Mouse (Mus musculus) left cerebral cortex, postnatal 36 days (tissue): ENCODE data around the gene Pced1a. TPM values are rescaled to one million over a fixed set of nuclear protein-coding genes. Genes with fewer than 3 reads are reported as not detected.

Experiments used
- DNase-seq, 2 experiments: peaks; one replicate each; pipeline ENCODE4 v3.0.0; 2021 to 2022; ENCODE audit warnings: low spot score in 2 of 2, mixed read lengths in 1 of 2
- intact Hi-C: fragments of 180-260 bp; cut with DNase I; formaldehyde crosslinking; loops from one replicate; pipeline ENCODE4 v1.15.1; 2025
- total RNA-seq, 2 experiments: library from RNA; stranded (reverse); gene quantifications; 2 replicates each; pipeline ENCODE4 v1.2.3; 2021

The Pced1a gene
- total RNA-seq, 2 experiments from 2014 or later = 26.0 to 28.8 TPM

DNA sequence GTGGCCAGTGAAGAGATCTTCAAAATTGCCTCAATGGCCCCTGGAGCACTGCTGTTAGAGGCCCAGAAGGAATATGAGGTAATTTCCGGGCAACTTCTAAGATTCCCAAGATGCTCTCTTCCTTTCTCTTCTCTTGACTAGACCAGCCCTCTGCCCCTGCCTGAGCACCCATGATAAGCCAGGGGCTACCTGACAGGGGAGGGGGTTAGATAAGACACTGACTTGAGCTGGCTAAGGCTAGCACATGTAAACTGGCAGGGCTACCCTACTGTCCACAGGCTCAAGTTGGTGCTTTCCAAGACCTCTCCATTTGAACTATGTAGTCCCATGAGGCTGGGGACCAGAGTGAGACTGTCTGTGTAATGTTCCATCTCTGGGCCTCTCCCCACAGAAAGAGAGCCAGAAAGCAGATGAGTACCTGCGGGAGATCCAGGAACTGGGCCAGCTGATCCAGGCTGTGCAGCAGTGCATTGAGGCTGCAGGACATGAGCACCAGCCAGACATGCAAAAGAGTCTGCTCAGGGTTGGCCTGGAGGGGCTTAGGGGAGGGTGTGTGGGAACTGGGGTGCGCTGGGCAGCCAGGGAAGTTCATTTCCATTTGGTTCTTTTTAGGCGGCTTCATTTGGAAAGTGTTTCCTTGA lies 15.5 kb upstream of the Pced1a start:
- no peak for DNase-seq
- intact Hi-C loops = no loop called here

DNA sequence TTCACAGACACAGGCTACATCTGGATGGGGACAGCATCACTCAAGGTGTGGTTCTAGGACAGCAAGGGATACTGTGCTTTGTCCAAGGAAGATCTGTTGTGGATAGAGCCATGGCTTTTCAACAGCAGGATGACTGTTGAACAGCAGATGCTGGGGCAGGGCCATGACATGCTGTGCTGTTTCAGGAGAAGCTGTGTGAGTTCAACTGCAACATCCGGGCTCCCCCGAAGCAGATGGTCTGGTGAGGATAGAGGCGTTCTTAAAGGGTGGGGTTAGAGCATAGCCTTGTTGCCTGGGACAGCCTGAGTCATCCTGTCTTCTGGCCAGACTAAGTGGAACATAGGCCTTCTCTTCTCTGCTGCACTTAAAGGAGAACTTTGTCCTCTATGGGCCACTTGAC lies 14.4 kb upstream of the Pced1a start:
- intact Hi-C loops = no loop called here
- no peak for DNase-seq

DNA sequence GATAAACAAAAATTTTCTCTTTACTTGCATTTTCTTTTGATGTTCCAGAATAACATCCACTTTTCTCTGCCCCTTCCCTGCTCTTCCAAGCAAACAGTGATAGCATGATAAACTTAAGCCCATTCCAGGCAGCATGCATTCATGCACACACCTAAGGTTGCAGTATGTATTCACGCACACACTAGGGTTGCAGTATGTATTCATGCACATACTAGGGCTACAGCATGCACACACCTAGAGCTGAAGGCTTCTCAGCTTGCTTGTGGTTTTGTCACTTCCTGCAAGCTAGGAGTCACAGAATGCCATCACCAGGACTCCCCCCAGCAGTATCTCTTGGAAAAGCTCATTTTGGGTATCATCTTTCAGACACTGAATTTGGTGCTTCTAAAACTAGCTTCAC lies 12.3 kb upstream of the Pced1a start:
- intact Hi-C loops = no loop called here
- DNase-seq = no peak

DNA sequence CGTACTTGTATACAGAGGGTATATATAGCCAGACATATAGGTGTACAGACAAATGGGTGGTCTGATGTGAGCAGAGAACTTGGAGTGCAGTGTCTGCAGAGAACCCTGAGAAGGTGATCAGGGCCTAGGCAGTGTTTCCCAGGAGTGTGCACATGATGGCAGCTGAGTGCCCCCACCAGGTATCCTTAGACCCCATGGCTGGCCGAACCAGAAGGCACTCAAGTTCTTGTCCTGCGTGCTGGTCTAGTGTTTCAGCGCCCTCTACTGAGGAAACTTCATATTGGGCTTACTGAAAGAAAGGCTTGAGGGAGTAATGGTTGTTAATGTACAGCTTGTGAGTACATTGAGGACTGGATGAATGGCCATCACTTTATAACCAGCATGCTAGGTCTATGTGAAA lies 8.7 kb upstream of the Pced1a start:
- intact Hi-C loops = no loop called here
- no peak for DNase-seq

DNA sequence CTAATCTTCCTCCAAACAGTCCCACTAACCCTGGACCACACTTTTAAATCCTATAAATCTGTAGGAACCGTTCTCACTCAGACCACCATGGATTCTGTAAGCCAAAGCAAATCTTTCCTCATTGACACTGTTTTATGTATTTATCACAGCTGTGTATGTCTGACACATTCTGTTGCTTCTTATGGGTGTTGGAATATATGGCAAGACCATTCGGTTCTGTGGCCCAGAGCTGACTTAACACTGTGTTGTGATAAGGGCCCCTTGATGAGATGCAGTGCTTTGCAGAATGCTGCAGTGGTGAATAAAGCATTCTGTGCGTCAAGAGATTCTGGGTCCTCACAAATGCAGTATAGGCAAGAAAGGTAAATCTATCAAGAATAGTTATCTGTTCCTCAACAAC lies 7.7 kb upstream of the Pced1a start:
- no peak for DNase-seq
- intact Hi-C loops = no loop called here

DNA sequence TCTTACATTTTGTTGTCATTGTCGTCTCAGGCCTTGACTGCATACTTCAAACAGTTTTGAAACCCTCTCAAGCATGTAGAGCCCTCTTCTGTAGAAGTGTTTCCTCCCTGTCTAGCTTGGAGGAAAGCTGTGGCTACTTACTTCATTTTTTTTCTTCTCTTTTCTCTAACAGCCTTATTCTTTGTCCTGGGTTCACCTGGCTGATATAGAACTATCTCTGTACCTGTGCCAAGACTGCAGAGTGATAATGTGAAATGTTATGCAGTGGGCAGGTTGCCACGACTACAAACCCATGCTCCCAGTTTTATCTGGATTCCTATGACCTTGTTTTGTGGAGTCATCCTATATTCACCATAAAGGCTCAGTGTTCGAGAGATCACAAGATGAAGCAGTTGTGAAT lies 6.0 kb upstream of the Pced1a start:
- intact Hi-C loops = no loop called here
- no peak for DNase-seq

DNA sequence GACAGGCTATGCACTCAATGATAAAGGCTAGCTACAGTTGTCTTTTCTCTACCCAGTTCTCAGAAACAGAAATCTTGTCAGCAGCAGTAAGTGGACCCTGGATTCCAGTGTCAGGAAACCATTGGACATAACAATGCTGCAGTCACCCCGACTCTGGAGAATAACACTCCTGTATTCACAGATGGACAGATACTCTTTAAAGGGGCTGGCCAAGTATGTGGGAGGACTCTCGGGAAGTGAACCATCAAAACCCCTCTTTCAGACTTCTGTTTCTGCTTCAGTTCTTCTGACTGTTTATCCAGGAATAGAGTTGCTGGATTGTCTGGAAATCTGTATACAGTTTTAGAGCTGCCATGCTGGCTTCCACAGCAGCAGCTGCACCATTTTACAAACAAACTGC lies 5.3 kb upstream of the Pced1a start:
- no peak for DNase-seq
- intact Hi-C loops = no loop called here

DNA sequence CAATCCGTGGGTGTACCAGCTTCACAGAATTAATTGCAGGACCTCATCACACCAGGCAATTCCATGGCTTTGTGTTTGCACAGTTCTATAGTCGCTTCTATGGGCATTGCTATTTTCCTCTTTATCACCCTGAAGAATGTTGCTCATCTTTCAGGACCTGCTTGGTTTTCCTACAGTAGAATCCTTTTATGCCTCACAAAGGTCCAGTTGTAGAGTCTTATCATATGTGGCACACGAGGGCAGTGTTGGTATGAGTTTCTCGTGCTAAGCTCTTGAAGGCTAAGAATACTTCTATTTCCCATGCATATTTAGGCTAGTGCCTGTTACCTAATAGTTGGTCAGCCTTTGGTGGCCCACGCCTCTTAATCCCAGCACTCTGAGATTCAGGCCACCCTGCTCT lies 611 bp upstream of the Pced1a start:
- intact Hi-C loops = no loop called here

DNA sequence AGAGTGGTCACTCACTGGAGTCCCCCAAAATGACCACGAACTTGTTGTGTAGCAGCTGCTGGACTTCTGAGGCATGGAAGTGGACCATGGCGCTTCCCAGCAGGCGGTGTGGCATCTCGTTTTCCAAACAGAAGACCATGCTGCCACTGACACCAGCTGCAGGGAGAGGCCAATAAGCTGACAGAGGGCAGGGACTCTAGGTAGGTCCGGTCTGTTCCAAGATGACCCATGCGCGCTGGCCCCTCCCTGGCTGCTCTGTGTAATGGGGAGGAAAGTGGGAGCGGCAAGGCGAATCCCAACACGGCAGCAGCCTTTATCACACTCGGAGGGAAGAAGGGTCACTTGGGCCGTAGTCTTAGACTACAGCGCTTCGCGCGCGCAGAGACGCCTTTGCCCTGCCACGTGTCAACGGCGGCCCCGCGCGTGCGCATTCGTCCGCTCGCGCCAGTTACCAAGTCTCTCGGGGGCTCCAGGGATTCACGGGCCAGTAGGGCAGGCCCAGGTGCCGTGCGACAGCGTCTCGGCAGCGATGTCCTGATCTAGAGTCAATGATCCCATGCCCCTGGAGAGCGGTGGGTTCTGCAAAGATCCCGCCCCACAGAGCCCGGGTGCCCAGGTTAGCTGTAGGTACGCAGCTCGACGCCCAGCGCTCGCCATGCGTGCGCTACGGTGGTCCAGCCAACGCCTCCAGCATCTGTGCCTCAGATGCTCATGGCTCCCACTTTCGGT lies 940 bp downstream of the Pced1a start:
- intact Hi-C loops = no loop called here
- peak; percentile 85 to 86 for DNase-seq

More for the DNA sequence above, 611 bp upstream of the Pced1a start:
- no peak for DNase-seq

DNA sequence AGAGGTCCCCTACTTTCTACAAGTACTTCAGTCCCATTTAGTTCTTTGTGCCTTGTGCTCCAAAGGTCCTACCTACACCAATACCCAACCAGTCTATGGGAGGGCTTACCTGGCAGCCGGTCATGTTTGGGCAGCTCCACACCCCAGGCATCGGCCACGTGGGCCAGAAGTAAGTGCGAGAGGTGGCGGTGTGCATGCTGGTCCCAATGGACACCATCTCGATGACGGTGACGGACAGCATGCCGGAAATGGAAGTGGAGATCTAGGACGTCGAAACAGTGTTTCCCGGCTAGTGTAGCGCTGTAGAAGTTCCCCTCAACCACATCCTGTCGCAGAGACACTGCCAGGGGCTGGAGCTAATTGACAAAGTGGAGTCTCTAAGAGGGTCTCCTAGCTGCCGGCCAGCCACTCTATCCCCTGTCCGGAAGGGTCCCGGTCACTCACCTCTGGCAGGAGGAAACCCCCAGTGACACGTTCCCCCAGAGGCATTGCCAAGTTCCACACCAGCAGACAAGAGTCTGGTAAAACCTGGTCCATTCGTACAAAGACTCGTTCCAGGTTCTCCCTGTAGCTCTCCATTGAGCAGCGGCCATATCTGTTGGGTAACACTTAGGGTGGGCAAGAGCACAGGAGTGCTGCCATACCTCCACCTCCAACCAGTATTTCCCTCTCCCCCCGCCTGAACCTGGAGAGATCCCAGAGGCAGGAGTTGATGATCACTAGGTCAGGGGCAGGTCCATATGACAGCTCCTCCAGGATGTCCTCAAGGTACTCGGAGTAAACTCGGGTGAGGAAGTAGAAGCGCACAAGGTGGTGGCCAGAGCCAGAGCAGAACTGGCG lies 2.5 kb downstream of the Pced1a start:
- intact Hi-C loops = no loop called here

DNA sequence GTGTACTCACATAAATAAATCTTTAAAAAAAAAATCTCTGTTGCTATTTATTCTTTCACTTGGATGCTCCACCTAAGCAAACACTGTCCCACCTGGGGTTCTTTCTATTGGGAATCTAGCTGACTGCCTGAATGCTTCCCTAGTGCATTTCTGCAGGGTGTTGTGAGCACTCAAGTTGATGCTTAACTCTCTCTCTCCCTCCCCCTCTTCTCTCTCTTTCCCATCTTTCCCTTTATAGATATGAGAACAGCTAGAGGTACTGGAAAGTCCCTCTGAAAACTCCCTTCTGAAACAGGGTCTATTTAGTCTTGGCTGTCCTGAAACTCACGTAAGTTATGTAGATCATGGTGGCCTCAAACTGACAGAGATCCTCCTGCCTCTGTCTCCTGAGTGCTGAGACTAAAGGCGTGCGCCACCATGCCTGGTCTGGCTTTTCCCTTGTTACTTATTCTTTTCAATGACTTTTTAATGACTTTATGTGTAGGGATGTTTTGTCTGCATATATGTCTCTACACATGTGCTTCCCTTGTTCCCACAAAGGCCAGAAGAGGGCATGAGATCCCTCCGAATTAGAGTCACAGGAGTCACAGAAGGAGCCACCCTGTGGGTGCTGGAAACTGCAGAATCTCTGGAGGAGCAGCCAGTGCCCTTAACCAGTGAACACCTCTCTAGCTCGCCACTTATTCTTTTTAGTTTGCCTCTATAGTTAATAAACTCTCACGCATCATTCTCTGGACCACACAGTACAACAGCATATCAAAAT lies 10.2 kb downstream of the Pced1a start:
- DNase-seq = no peak
- intact Hi-C loops = no loop called here

More for the DNA sequence above, 2.5 kb downstream of the Pced1a start:
- DNase-seq = no peak

DNA sequence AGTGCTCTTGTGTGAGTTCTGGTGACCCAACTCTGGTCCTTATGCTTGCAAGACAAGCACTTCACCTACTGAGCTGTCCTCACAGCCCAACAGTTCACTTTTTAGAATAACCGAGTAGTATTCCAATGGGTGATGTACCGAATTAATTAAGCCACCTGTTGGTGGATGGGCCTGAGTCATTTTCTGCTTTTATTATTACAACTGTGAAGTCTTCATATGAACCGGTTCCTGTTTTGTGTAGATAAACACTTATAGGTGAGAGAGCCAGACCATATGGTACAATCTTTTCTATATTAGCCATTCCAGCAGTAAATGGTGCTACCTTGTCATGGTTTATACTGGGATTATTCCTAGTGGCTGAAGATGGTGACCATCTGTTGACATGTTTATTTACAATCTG lies 11.7 kb downstream of the Pced1a start:
- intact Hi-C loops = no loop called here
- no peak for DNase-seq

DNA sequence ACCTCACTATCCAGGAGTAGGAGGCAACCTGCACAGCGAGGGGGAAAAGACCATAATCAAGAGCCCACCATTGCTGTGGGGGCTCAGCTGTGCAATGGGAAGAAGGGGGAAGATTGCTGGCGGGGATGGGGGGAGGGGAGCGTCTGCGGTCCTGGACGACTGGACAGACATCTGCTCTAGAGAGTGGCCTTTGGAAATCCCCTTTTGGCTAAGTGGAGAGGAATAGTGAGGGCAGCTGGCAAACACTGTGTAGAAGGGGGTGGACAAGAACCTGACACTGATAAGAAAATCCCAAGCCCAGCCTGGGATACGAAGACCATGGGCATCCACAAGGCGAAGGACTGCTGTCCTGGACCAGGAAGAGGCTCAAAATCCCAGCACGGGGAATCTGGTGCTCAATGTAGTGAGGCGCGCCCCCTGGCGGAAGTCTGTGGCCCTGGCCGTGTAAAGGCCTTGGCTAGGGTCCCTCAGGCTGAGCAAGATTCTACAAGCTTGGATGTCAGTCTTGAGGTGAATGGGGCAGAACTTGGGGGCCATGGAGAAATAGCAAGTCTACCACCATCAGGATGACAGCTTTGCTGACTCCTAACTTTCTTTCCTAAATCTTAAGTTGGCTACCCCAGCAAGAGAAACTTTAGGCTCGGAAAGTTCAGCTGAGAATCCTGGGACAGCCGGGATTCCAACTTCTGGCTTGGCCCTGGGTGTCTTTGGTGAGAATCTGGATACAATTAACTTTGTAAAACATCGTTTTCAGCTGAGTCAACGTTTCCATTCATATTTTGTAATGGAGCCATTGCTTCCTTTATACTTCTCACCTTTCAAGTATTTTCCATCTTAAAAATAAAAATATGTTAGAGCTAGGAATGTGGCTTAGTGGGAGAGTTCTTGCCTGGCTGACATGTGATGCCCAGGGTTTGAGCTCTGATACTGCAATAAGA lies 12.7 kb downstream of the Pced1a start:
- intact Hi-C loops = loop anchor here (1.0 kb wide), 1 partner anchor 122 kb away; no protein-coding TSS in a partner anchor

DNA sequence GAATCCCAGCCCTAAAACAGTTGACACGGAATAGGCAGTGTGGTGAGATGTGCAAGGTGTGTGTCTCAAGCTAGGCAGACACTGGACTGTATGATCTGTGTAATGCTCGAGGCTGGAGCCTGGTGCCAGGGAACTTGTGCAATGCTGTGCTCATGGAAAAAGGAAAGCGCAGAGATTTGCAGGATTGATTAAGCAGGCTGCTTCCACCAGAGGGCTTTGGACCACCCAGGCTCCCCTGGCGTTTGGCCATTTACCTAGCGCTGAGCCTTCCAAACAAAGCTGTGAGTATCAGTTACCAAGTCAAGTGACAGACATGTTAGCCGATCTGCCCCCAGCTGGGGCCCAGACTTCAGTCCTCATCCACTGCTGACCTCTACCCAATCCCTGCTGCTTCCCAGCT lies 16.3 kb downstream of the Pced1a start:
- intact Hi-C loops = no loop called here
- no peak for DNase-seq

More for the DNA sequence above, 12.7 kb downstream of the Pced1a start:
- DNase-seq = peak; percentile 67 to 68

DNA sequence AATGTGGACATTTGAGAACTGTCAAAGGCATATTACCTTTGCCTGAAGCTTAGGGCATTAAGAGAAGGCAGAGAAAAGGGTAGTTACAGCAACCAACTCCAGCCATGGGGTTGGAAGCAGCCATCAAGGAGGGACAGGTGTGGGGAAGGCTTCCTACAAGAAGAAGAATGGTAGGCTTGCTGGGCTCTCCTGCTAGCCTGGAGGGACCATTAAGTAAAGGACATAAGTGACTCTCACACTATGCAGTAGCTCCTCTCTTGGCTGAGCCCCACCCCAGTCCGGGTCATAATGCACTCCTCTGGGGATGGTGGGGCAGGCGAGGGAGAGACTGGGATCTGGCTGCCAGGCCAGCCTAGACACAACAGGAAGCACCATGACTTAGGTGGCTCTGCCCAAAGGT lies 18.3 kb downstream of the Pced1a start, which contains the start of gene Tmem239:
TSS of gene Tmem239 (plus strand) at position 301 of the 400 bp plus-strand sequence.
- intact Hi-C loops = no loop called here
- no peak for DNase-seq

DNA sequence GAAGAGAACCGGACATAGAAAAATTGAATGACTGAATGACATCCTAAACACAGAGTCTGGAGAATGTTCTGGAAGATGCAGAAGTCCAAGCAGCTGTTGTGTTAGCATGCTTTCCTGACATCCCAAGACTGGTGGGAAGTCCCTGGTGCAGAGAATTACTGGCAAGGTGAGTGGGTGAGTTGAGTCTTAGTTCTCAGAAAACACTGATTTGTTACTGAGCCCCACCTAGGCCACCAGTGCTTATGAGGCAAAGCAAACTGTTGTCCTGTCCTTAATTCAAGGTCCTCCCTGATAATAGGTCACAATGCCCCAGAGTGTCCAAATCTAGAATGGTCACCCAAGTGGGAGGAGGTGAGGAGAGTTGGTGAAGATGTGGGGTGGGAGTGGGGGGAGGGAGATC lies 19.6 kb downstream of the Pced1a start, which contains the start of the genes Gm28372 and 1700020A23Rik:
TSS of gene Gm28372 (plus strand) at position 301 of the 400 bp plus-strand sequence.
TSS of gene 1700020A23Rik (plus strand) at position 321 of the 400 bp plus-strand sequence.
- intact Hi-C loops = no loop called here
- DNase-seq = no peak

DNA sequence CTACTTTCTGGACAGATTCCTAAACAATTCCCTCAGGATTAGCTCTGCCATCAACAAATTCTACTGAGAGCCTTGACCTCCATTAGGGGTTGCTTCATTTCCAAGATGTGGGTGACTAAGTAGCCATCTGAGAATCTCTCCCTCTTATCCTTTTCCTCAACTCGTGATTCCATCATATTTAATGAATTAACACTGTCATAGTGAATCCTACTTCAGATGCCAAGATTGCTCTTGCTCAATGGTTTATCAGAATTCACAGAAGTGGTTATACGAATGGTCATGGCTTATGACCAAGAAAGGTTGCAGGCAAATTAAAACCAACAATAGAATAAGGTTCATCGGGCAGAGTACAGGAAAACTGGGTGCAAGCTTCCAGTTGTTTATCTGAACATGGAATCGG lies 22.6 kb downstream of the Pced1a start:
- DNase-seq = no peak
- intact Hi-C loops = no loop called here

DNA sequence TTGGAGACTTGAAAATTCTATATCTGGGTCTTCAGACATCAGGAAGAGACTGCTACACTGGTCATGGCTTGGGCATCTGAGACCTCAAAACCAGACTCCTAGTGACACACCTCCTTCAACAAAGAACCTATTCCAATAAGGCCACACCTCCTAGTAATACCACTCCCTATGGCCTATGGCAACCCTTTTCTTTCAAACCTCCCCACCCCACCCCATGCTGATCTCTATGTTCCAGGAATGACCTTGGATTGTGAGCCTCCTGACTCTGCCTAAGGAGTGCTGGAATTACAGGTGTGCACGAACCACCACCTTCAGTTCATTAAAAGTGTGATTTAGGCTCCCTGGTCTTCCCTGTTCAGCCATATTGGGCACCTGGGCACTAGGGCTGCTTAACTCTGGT lies 24.5 kb downstream of the Pced1a start:
- intact Hi-C loops = no loop called here
- no peak for DNase-seq

DNA sequence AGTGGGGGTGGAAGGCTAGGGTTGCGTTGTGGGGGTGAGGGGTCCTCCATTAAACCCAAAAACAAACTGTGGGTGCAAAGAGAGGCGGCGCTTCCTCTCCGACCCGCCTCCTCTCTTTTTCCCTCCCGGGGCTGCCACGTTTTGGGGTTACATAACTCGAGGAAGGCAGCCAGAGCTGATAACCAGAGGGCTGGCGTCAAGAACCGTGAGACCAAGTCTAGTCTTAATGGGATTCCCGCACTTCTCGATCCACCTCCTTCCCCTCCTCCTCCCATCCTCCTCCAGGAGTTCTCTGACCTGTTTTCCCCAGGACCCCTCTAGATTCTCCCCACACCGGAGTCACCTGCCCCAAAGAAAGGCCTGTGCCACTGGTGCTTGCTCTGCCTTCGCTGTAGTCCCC lies 26.4 kb downstream of the Pced1a start:
- DNase-seq = no peak
- intact Hi-C loops = no loop called here
